Mouse (Mus musculus) adrenal gland, postnatal 25 days (tissue): Measurements from ENCODE around the gene Cib4. TPM values are rescaled to one million over a fixed set of nuclear protein-coding genes. Genes with fewer than 3 reads are reported as not detected.

Source experiments
- DNase-seq: peaks from one replicate; pipeline ENCODE4 v3.0.0; 2021; ENCODE audit warnings: mixed read lengths
- total RNA-seq: library from RNA; stranded (reverse); gene quantifications from 2 replicates; pipeline ENCODE4 v1.2.3, GENCODE M21; 2021

Gene Cib4
- total RNA-seq, 1 experiment from 2014 or later, result 2.2 TPM

GRCm38 (mm10) chr5:30516376-30516775 lies 29.3 kb downstream of the Cib4 start:
- peak; percentile 71 for DNase-seq

GRCm38 (mm10) chr5:30513111-30513510 lies 32.5 kb downstream of the Cib4 start:
- DNase-seq, result no peak

GRCm38 (mm10) chr5:30497299-30497698 lies 48.3 kb downstream of the Cib4 start:
- DNase-seq, result no peak

GRCm38 (mm10) chr5:30496821-30497220 lies 48.8 kb downstream of the Cib4 start:
- DNase-seq, result no peak

GRCm38 (mm10) chr5:30495288-30495687 lies 50.3 kb downstream of the Cib4 start:
- DNase-seq, result no peak

- DNase-seq, result no peak
These were observed 51.0 kb downstream of the Cib4 start for GRCm38 (mm10) chr5:30494606-30495005.

GRCm38 (mm10) chr5:30493723-30494122 lies 51.9 kb downstream of the Cib4 start:
- no peak for DNase-seq

GRCm38 (mm10) chr5:30490845-30491244 lies 54.8 kb downstream of the Cib4 start:
- DNase-seq, result no peak

- no peak for DNase-seq
These were observed 55.4 kb downstream of the Cib4 start for GRCm38 (mm10) chr5:30490215-30490614.

- peak; percentile 16 for DNase-seq
These were observed 60.5 kb downstream of the Cib4 start for GRCm38 (mm10) chr5:30485136-30485535.

- DNase-seq, result no peak
These were observed 61.0 kb downstream of the Cib4 start for GRCm38 (mm10) chr5:30484591-30484990.

- DNase-seq, result peak; percentile 12
These were observed 62.1 kb downstream of the Cib4 start for GRCm38 (mm10) chr5:30483533-30483932.

- DNase-seq, result peak; percentile 69
These were observed 63.3 kb downstream of the Cib4 start for GRCm38 (mm10) chr5:30482319-30482718.

- no peak for DNase-seq
These were observed 69.1 kb downstream of the Cib4 start for GRCm38 (mm10) chr5:30476534-30476933.

- no peak for DNase-seq
These were observed 73.5 kb downstream of the Cib4 start for GRCm38 (mm10) chr5:30472148-30472547.

GRCm38 (mm10) chr5:30470454-30470853 lies 75.2 kb downstream of the Cib4 start:
- DNase-seq, result no peak

- DNase-seq, result no peak
These were observed 79.3 kb downstream of the Cib4 start for GRCm38 (mm10) chr5:30466315-30466714.

- no peak for DNase-seq
These were observed 79.8 kb downstream of the Cib4 start, which contains the start of gene 1700001C02Rik for GRCm38 (mm10) chr5:30465861-30466260. Gene 1700001C02Rik (plus strand): TSS chr5:30466047.

GRCm38 (mm10) chr5:30461821-30462220 lies 83.8 kb downstream of the Cib4 start, which contains the start of gene Otof:
Gene Otof (minus strand): TSS chr5:30461932.
- peak; percentile 20 for DNase-seq

- DNase-seq, result no peak
These were observed 85.5 kb downstream of the Cib4 start for GRCm38 (mm10) chr5:30460155-30460554.

GRCm38 (mm10) chr5:30456056-30456455 lies 89.6 kb downstream of the Cib4 start:
- no peak for DNase-seq

- DNase-seq, result no peak
These were observed 101.2 kb downstream of the Cib4 start for GRCm38 (mm10) chr5:30444327-30444895.

GRCm38 (mm10) chr5:30442196-30442595 lies 103.4 kb downstream of the Cib4 start:
- DNase-seq, result no peak

- no peak for DNase-seq
These were observed 105.2 kb downstream of the Cib4 start for GRCm38 (mm10) chr5:30440308-30440906.
